Mouse (Mus musculus): ENCODE data around the gene Chn1.

DNA sequence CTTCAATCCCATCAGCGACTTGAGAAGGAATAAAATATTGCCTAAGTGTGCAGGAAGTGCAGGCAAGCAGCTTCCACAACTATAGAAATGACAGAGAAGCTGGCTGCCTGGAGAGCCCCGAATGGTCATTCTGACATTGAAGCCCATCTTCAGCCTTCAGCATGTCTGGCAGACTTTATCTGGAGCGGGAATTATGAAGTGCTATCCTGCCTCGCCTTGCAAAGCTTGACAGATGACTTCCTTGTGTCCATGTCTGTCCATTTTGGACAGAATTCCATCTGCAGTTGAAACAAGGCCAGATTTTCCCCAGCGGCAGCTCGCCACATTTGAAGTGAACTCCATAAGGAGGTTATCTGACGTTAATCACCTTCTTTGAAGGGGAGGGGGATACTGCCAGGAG lies 15.2 kb downstream of the Chn1 start:
- TF ChIP-seq POLR2A (IDR thresholded peaks at IDR 0.05; ENCODE audit: borderline replicate concordance, extremely low read depth, insufficient read depth, insufficient read length, poor library complexity, severe bottlenecking) = no peak
- no peak for TF ChIP-seq CTCF (IDR thresholded peaks at IDR 0.05; ENCODE audit: borderline replicate concordance, extremely low read depth, insufficient read depth, insufficient read length)
